Mouse (Mus musculus) embryonic facial prominence, embryonic 11.5 days (tissue): ENCODE measurements at regions not wholly inside any gene's neighbourhood (a gene's known extent, or its start where the extent isn't known, plus 50 kb on each side); places are given as distances from the start of the nearest gene placed in this dataset.
"Not testable (repeated sequence)": the region's sequence is repeated elsewhere in the genome, so short reads cannot be mapped to it uniquely, and the experiment has no call there.

Experiments
- ATAC-seq: fragments of 200-750 bp; cut with Nextera tagmentation; replicated peaks from 2 replicates; pipeline ENCODE4 v1.8.0; 2017; ENCODE audit warnings: low read depth; ENCODE audit not compliant: insufficient number of reproducible peaks, low FRiP score, low TSS enrichment
- DNase-seq: peaks from one replicate; pipeline ENCODE4 v3.0.0-alpha.2; 2015; ENCODE audit warnings: low spot score
- H3K27ac ChIP-seq: fragments of 300-500 bp; sonication (generic); replicated peaks from 2 replicates; pipeline ENCODE4 v1.5.1; 2014; ENCODE audit warnings: mild to moderate bottlenecking, low read depth, low read length, control low read depth
- H3K27me3 ChIP-seq: fragments of 300-500 bp; sonication (generic); 2 replicates; pipeline ENCODE4 v1.6.1; 2014; ENCODE audit warnings: mild to moderate bottlenecking, low read length, moderate library complexity, mixed read lengths; ENCODE audit not compliant: control insufficient read depth, insufficient read depth
- H3K36me3 ChIP-seq: fragments of 300-500 bp; sonication (generic); replicated peaks from 2 replicates; pipeline ENCODE4 v1.6.1; 2014; ENCODE audit warnings: low read depth, mild to moderate bottlenecking, low read length, moderate library complexity, mixed read lengths; ENCODE audit not compliant: control insufficient read depth, insufficient read depth
- H3K4me1 ChIP-seq: fragments of 300-500 bp; sonication (generic); 2 replicates; pipeline ENCODE4 v1.6.1; 2014; ENCODE audit warnings: low read length, mixed read lengths; ENCODE audit not compliant: control insufficient read depth, insufficient read depth
- H3K4me2 ChIP-seq: fragments of 300-500 bp; sonication (generic); 2 replicates; pipeline ENCODE4 v1.6.1; 2014; ENCODE audit warnings: low read depth, mild to moderate bottlenecking, control low read depth, low read length, moderate library complexity
- H3K4me3 ChIP-seq: fragments of 300-500 bp; sonication (generic); 2 replicates; pipeline ENCODE4 v1.5.1; 2014; ENCODE audit warnings: low read depth, low read length, control low read depth
- H3K9ac ChIP-seq: fragments of 300-500 bp; sonication (generic); replicated peaks from 2 replicates; pipeline ENCODE4 v1.6.1; 2014; ENCODE audit warnings: mild to moderate bottlenecking, control low read depth, low read length
- H3K9me3 ChIP-seq: fragments of 300-500 bp; sonication (generic); replicated peaks from 2 replicates; pipeline ENCODE4 v1.6.1; 2016; ENCODE audit warnings: mild to moderate bottlenecking, low read length, inconsistent platforms, mixed read lengths; ENCODE audit not compliant: control insufficient read depth
- WGBS: fragments of 180-500 bp; shearing (Covaris S2); extraction: QIAGEN DNeasy Blood & Tissue Kit; methylation state at CpG from one replicate; pipeline ENCODE4 v1.1.7; 2014; 5-methylcytosine and 5-hydroxymethylcytosine counted together

GRCm38 (mm10) chr3:18421886-18422575, 473.8 kb downstream of the Cypt12 start:
- Histone ChIP-seq H3K4me3 (no peak overlapping the region), H3K4me1 (no peaks in the 10 kb centered on the region), H3K27me3 (no peaks in the 10 kb centered on the region), H3K9me3 (no peaks in the 10 kb centered on the region), H3K4me2 (no peak overlapping the region), H3K9ac (no peak overlapping the region), H3K36me3 (no peaks in the 10 kb centered on the region), H3K27ac (no peak overlapping the region)
- DNase-seq (no peak), ATAC-seq (no peak)
- 83% methylated on average over 4 of the region's 4 CpGs for whole genome bisulfite sequencing

- no peak overlapping the region for H3K4me2 ChIP-seq
- H3K4me1 ChIP-seq = no peaks in the 10 kb centered on the region
- ATAC-seq = no peak
- 89% methylated on average over 1 of the region's 1 CpGs for WGBS
- no peaks in the 10 kb centered on the region for H3K27me3 ChIP-seq
- no peaks in the 10 kb centered on the region for H3K36me3 ChIP-seq
- no peak overlapping the region for H3K9ac ChIP-seq
- DNase-seq = no peak
- H3K27ac ChIP-seq = no peak overlapping the region
- no peak overlapping the region for H3K4me3 ChIP-seq
- no peaks in the 10 kb centered on the region for H3K9me3 ChIP-seq
Observed at GRCm38 (mm10) chr3:18428908-18429307, 480.7 kb downstream of the Cypt12 start.

GRCm38 (mm10) chr3:18438845-18439244, 490.6 kb downstream of the Cypt12 start:
- ATAC-seq (no peak), DNase-seq (no peak)
- Histone ChIP-seq H3K4me2 (no peak overlapping the region), H3K27ac (no peak overlapping the region), H3K27me3 (no peaks in the 10 kb centered on the region), H3K36me3 (no peaks in the 10 kb centered on the region), H3K4me3 (no peak overlapping the region), H3K4me1 (no peaks in the 10 kb centered on the region), H3K9me3 (no peaks in the 10 kb centered on the region), H3K9ac (no peak overlapping the region)
- WGBS = 83% methylated on average over 5 of the region's 5 CpGs

GRCm38 (mm10) chr3:18452197-18452933, 504.2 kb downstream of the Cypt12 start:
- ATAC-seq = no peak

GRCm38 (mm10) chr3:18453220-18453985, 505.2 kb downstream of the Cypt12 start:
- 44% methylated on average over 2 of the region's 3 CpGs for WGBS
- no peak for DNase-seq
- ATAC-seq = no peak

More at GRCm38 (mm10) chr3:18452197-18452933, 504.2 kb downstream of the Cypt12 start:
- no peaks in the 10 kb centered on the region for H3K9me3 ChIP-seq
- no peak overlapping the region for H3K9ac ChIP-seq
- H3K4me2 ChIP-seq = no peak overlapping the region
- DNase-seq = no peak
- H3K4me3 ChIP-seq = no peak overlapping the region
- no peaks in the 10 kb centered on the region for H3K27me3 ChIP-seq
- H3K27ac ChIP-seq = no peak overlapping the region
- H3K36me3 ChIP-seq = no peaks in the 10 kb centered on the region
- WGBS = 85% methylated on average over 3 of the region's 3 CpGs
- H3K4me1 ChIP-seq = no peaks in the 10 kb centered on the region

GRCm38 (mm10) chr3:18453986-18454291, 505.7 kb downstream of the Cypt12 start:
- 62% methylated on average over 2 of the region's 2 CpGs for WGBS
- no peak overlapping the region for H3K4me3 ChIP-seq
- DNase-seq (no peak), ATAC-seq (no peak)
- no peak overlapping the region for H3K4me2 ChIP-seq
- H3K4me1 ChIP-seq = no peaks in the 10 kb centered on the region
- H3K9ac ChIP-seq = no peak overlapping the region
- H3K27me3 ChIP-seq = no peaks in the 10 kb centered on the region
- no peaks in the 10 kb centered on the region for H3K36me3 ChIP-seq
- H3K27ac ChIP-seq = no peak overlapping the region
- no peaks in the 10 kb centered on the region for H3K9me3 ChIP-seq

More at GRCm38 (mm10) chr3:18453220-18453985, 505.2 kb downstream of the Cypt12 start:
- H3K4me2 ChIP-seq = no peak overlapping the region
- H3K27ac ChIP-seq = no peak overlapping the region
- H3K9me3 ChIP-seq = no peaks in the 10 kb centered on the region
- no peaks in the 10 kb centered on the region for H3K36me3 ChIP-seq
- H3K27me3 ChIP-seq = no peaks in the 10 kb centered on the region
- no peak overlapping the region for H3K4me3 ChIP-seq
- H3K4me1 ChIP-seq = no peaks in the 10 kb centered on the region
- no peak overlapping the region for H3K9ac ChIP-seq

GRCm38 (mm10) chr3:18454558-18455191, 506.5 kb downstream of the Cypt12 start:
- not testable (repeated sequence) for DNase-seq, H3K4me3 ChIP-seq, H3K4me2 ChIP-seq, H3K9ac ChIP-seq, H3K27me3 ChIP-seq, ATAC-seq, H3K4me1 ChIP-seq, H3K9me3 ChIP-seq, H3K36me3 ChIP-seq, H3K27ac ChIP-seq
- WGBS = 86% methylated on average over 2 of the region's 4 CpGs
